Mouse (Mus musculus) embryonic fibroblast, embryonic 13.5 days (primary cell): ENCODE data around the gene Mmgt2. TPM values are rescaled to one million over a fixed set of nuclear protein-coding genes. Genes with fewer than 3 reads are reported as not detected.
A peak's percentile ranks its signal among the peaks of the same experiment; 100 is the strongest.

Source experiments
- H3K27ac ChIP-seq: 2 replicates; pipeline ENCODE4 v1.5.1; 2012; ENCODE audit warnings: low read length, control low read depth, inconsistent platforms; ENCODE audit not compliant: insufficient read depth
- H3K4me1 ChIP-seq: 2 replicates; pipeline ENCODE4 v1.6.1; 2011; ENCODE audit warnings: low read length; ENCODE audit not compliant: control insufficient read depth, insufficient read depth
- H3K4me3 ChIP-seq: 2 replicates; pipeline ENCODE4 v1.5.1; 2011; ENCODE audit warnings: mild to moderate bottlenecking, control low read depth, low read length; ENCODE audit not compliant: insufficient read depth
- CTCF ChIP-seq: IDR thresholded peaks from 2 replicates; pipeline ENCODE4 v1.5.1; 2011; ENCODE audit warnings: mild to moderate bottlenecking, control low read depth, low read length, moderate library complexity, borderline replicate concordance; ENCODE audit not compliant: insufficient read depth
- POLR2A ChIP-seq: IDR thresholded peaks from 2 replicates; pipeline ENCODE4 v1.6.1; 2011; ENCODE audit warnings: low read depth, mild to moderate bottlenecking, control low read depth, low read length, moderate library complexity
- polyA plus RNA-seq: library from polyadenylated mRNA; stranded (reverse); fragments of >200 nt; gene quantifications from 2 replicates; pipeline ENCODE4 v1.2.4, GENCODE M21; 2011; ENCODE audit warnings: low read depth; ENCODE audit not compliant: missing spikeins, insufficient read length

Mmgt2 gene
- polyA plus RNA-seq, 1 experiment: 34.0 TPM

- Histone ChIP-seq H3K4me1 (peaks cover 10% of the 10 kb centered on the region), H3K4me3 (no peak overlapping the region), H3K27ac (no peak overlapping the region; the same call in 1 of the 2 replicates)
- no peak for TF ChIP-seq POLR2A
- no peak for TF ChIP-seq CTCF
These were observed 12.2 kb upstream of the Mmgt2 start for GRCm38 (mm10) chr11:62636105-62636839.

DNA sequence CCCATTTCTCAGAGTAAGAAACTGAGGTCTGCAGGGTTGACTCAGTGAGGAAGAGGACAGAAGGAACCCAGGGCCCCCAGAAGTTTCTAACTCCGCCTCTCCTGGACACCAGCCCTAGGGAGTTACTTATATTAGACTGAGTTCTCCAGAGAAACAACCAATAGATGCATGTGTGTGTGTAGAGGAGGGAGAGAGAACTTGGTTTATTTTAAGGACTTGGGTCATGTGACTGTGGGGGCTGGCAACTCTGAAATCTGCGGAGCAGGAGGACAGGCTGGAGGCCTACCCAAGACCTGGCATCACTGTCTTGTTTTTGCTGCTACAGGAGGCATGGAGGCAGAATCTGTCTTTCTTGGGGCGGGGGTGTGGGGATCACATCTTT lies 11.6 kb upstream of the Mmgt2 start:
- no peak for TF ChIP-seq POLR2A
- Histone ChIP-seq H3K4me1 (peaks cover 12% of the 10 kb centered on the region), H3K4me3 (no peak overlapping the region), H3K27ac (peak overlapping the region; percentile 74)

- TF ChIP-seq CTCF: no peak
- TF ChIP-seq POLR2A: no peak
- Histone ChIP-seq H3K4me1 (peaks cover 15% of the 10 kb centered on the region), H3K27ac (peak overlapping the region; percentile 74), H3K4me3 (no peak overlapping the region)
These were observed 11.1 kb upstream of the Mmgt2 start for GRCm38 (mm10) chr11:62637401-62637800.

DNA sequence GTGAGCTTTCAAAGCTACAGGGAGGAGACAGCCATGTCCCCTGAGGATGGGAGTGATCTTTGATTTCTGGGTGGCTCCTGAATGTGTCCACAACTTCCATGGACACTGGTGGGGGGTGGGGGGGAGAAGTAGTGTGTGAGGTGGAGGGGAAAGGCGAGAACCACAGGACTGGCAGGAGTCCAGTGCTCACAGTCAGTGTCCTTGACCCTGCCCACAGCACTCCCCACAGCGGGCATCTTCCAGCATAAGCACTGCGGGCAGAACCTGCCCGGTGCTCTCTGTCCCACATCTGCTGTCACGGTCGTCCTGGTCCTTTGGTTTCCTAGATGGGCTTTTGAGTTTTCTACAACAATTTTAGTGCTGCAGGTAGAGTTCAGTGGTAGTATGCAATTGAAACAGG lies 10.7 kb upstream of the Mmgt2 start:
- no peak overlapping the region for H3K27ac ChIP-seq
- peaks cover 15% of the 10 kb centered on the region for H3K4me1 ChIP-seq
- H3K4me3 ChIP-seq: no peak overlapping the region
- TF ChIP-seq POLR2A (no peak), CTCF (no peak)

GRCm38 (mm10) chr11:62638402-62638801 lies 10.1 kb upstream of the Mmgt2 start:
- no peak overlapping the region for H3K27ac ChIP-seq
- no peak overlapping the region for H3K4me3 ChIP-seq
- no peak for TF ChIP-seq CTCF
- TF ChIP-seq POLR2A: no peak
- peaks cover 15% of the 10 kb centered on the region for H3K4me1 ChIP-seq

- Histone ChIP-seq H3K27ac (no peak overlapping the region), H3K4me3 (no peak overlapping the region), H3K4me1 (peaks cover 18% of the 10 kb centered on the region)
- TF ChIP-seq CTCF (no peak), POLR2A (no peak)
These were observed 8.1 kb upstream of the Mmgt2 start for GRCm38 (mm10) chr11:62640378-62640777.

GRCm38 (mm10) chr11:62642023-62642844 lies 6.2 kb upstream of the Mmgt2 start:
- Histone ChIP-seq H3K27ac (no peak overlapping the region), H3K4me1 (peaks cover 21% of the 10 kb centered on the region)

GRCm38 (mm10) chr11:62643011-62643631 lies 5.3 kb upstream of the Mmgt2 start:
- H3K4me3 ChIP-seq: no peak overlapping the region
- no peak overlapping the region for H3K27ac ChIP-seq
- TF ChIP-seq POLR2A (no peak), CTCF (no peak)
- H3K4me1 ChIP-seq: peaks cover 23% of the 10 kb centered on the region

More at GRCm38 (mm10) chr11:62642023-62642844, 6.2 kb upstream of the Mmgt2 start:
- TF ChIP-seq POLR2A (no peak), CTCF (no peak)
- H3K4me3 ChIP-seq: no peak overlapping the region

GRCm38 (mm10) chr11:62643681-62644363 lies 4.6 kb upstream of the Mmgt2 start:
- TF ChIP-seq CTCF: no peak
- no peak for TF ChIP-seq POLR2A
- no peak overlapping the region for H3K27ac ChIP-seq
- peaks cover 23% of the 10 kb centered on the region for H3K4me1 ChIP-seq
- no peak overlapping the region for H3K4me3 ChIP-seq
